14 mouse cellular contexts compared by ENCODE assay signal in genomic region chr16:31405040-31405439, GRCm38 (mm10). TPM values are rescaled to one million over a fixed set of nuclear protein-coding genes. Genes with fewer than 3 reads are reported as not detected.
A peak's percentile ranks its signal among the peaks of the same experiment; 100 is the strongest.
DNase-seq lines count a peak whose midpoint lies in the region; ATAC-seq and TF ChIP-seq lines count a peak whose summit lies in the region.
"Had no signal": no experiment of that assay in that cellular context is flagged by ENCODE, and none has a peak within 500 bp of the region (broad histone marks: within the 10 kb centered on the region; RNA-seq: fewer than 3 reads in every experiment).

No protein-coding gene starts in this region.

- H3K9ac ChIP-seq in hindbrain, postnatal 0 days (replicated peaks; ENCODE audit: low read length): no peak overlapping the region
- no peak overlapping the region for H3K9ac ChIP-seq in hindbrain, embryonic 12.5 days
- H3K9ac ChIP-seq in lung, postnatal 0 days (replicated peaks; ENCODE audit: low read depth): no peak overlapping the region
- no peak overlapping the region for H3K9ac ChIP-seq in MEL (ENCODE audit: control insufficient read depth, low read depth, low read length, poor library complexity, severe bottlenecking)
- no peak overlapping the region for H3K9ac ChIP-seq in liver, postnatal 0 days (replicated peaks)
- H3K9ac ChIP-seq: liver, embryonic 13.5 days; neural tube, embryonic 13.5 days had no signal

- no peak overlapping the region for H3K27ac ChIP-seq in hindbrain, postnatal 0 days
- no peak overlapping the region for H3K27ac ChIP-seq in hindbrain, embryonic 12.5 days
- no peak overlapping the region for H3K27ac ChIP-seq in lung, postnatal 0 days (ENCODE audit: low read length)
- no peak overlapping the region for H3K27ac ChIP-seq in MEL (ENCODE audit: control insufficient read depth, low read depth, low read length)
- no peak overlapping the region for H3K27ac ChIP-seq in liver, postnatal 0 days (ENCODE audit: low read depth)
- H3K27ac ChIP-seq: embryonic facial prominence, embryonic 10.5 days; hindbrain, embryonic 10.5 days; liver, embryonic 13.5 days; midbrain, embryonic 10.5 days; neural tube, embryonic 13.5 days had no signal

- H3K4me3 ChIP-seq in hindbrain, postnatal 0 days (ENCODE audit: low read length): no peak overlapping the region
- H3K4me3 ChIP-seq in hindbrain, embryonic 12.5 days: no peak overlapping the region
- H3K4me3 ChIP-seq in lung, postnatal 0 days (ENCODE audit: low read depth, low read length): no peak overlapping the region
- no peak overlapping the region for H3K4me3 ChIP-seq in MEL (ENCODE audit: control insufficient read depth in 1 of 2, insufficient read depth in 1 of 2, low read depth in 2 of 2, low read length in 2 of 2)
- no peak overlapping the region for H3K4me3 ChIP-seq in liver, postnatal 0 days (ENCODE audit: low read depth, low read length)
- H3K4me3 ChIP-seq: embryonic facial prominence, embryonic 10.5 days; hindbrain, embryonic 10.5 days; liver, embryonic 13.5 days; midbrain, embryonic 10.5 days; neural tube, embryonic 13.5 days had no signal

- TF ChIP-seq CTCF in hindbrain, postnatal 0 days (IDR thresholded peaks at IDR 0.05; ENCODE audit: low read depth): peak; percentile 42
- peak; percentile 57 for TF ChIP-seq CTCF in lung, postnatal 0 days (IDR thresholded peaks at IDR 0.05)
- peak; percentile 66 to 88 (median 77) for TF ChIP-seq CTCF in MEL (IDR thresholded peaks at IDR 0.05 in 2 of 3, conservative IDR thresholded peaks at IDR 0.05 in 1 of 3; ENCODE audit: control insufficient read depth in 1 of 3, insufficient read depth in 1 of 3, low read depth in 2 of 3, low read length in 3 of 3, poor library complexity in 1 of 3, severe bottlenecking in 1 of 3)
- peak; percentile 55 for TF ChIP-seq CTCF in liver, postnatal 0 days (IDR thresholded peaks at IDR 0.05; ENCODE audit: low read depth)

- no peak for ATAC-seq in hindbrain, postnatal 0 days
- ATAC-seq in hindbrain, embryonic 12.5 days (ENCODE audit: low FRiP score): no peak
- no peak for ATAC-seq in lung, postnatal 0 days
- ATAC-seq in liver, postnatal 0 days: no peak

- H3K4me1 ChIP-seq in hindbrain, postnatal 0 days (ENCODE audit: insufficient read depth, low read length): no peaks in the 10 kb centered on the region
- H3K4me1 ChIP-seq in hindbrain, embryonic 12.5 days: no peaks in the 10 kb centered on the region
- no peaks in the 10 kb centered on the region for H3K4me1 ChIP-seq in lung, postnatal 0 days (ENCODE audit: insufficient read depth, low read depth, low read length)
- H3K4me1 ChIP-seq in MEL (ENCODE audit: control insufficient read depth in 1 of 2, insufficient read depth in 2 of 2, low read length in 2 of 2): no peaks in the 10 kb centered on the region
- no peaks in the 10 kb centered on the region for H3K4me1 ChIP-seq in liver, postnatal 0 days (ENCODE audit: insufficient read depth)
- H3K4me1 ChIP-seq: liver, embryonic 13.5 days; neural tube, embryonic 13.5 days had no signal

- H3K36me3 ChIP-seq in hindbrain, postnatal 0 days (ENCODE audit: insufficient read depth, low read length): no peaks in the 10 kb centered on the region
- no peaks in the 10 kb centered on the region for H3K36me3 ChIP-seq in hindbrain, embryonic 12.5 days
- H3K36me3 ChIP-seq in lung, postnatal 0 days (ENCODE audit: insufficient read depth, low read length): no peaks in the 10 kb centered on the region
- H3K36me3 ChIP-seq in MEL (ENCODE audit: control insufficient read depth in 1 of 2, insufficient read depth in 2 of 2, low read length in 2 of 2): no peaks in the 10 kb centered on the region
- no peaks in the 10 kb centered on the region for H3K36me3 ChIP-seq in liver, postnatal 0 days (replicated peaks; ENCODE audit: insufficient read depth, low read length)
- H3K36me3 ChIP-seq: embryonic facial prominence, embryonic 10.5 days; hindbrain, embryonic 10.5 days; liver, embryonic 13.5 days; midbrain, embryonic 10.5 days; neural tube, embryonic 13.5 days had no signal

- peak; percentile 95 for TF ChIP-seq RAD21 in MEL (IDR thresholded peaks at IDR 0.05; ENCODE audit: low read depth, low read length)

- no peaks in the 10 kb centered on the region for H3K9me3 ChIP-seq in hindbrain, postnatal 0 days (ENCODE audit: low read length)
- no peaks in the 10 kb centered on the region for H3K9me3 ChIP-seq in hindbrain, embryonic 12.5 days (replicated peaks)
- H3K9me3 ChIP-seq in lung, postnatal 0 days (ENCODE audit: low read length): no peaks in the 10 kb centered on the region
- H3K9me3 ChIP-seq in MEL (replicated peaks; ENCODE audit: insufficient read depth, low read length): no peaks in the 10 kb centered on the region
- H3K9me3 ChIP-seq in liver, postnatal 0 days (ENCODE audit: low read length): peaks cover 4% of the 10 kb centered on the region; the same call in 1 of the 2 replicates
- H3K9me3 ChIP-seq: embryonic facial prominence, embryonic 10.5 days; hindbrain, embryonic 10.5 days; liver, embryonic 13.5 days; midbrain, embryonic 10.5 days; neural tube, embryonic 13.5 days had no signal

- DNase-seq in hindbrain, postnatal 0 days (ENCODE audit: low spot score): no peak
- DNase-seq in lung, postnatal 0 days (ENCODE audit: low spot score): no peak
- DNase-seq in lung, postnatal 14 days: no peak
- peak; percentile 71 for DNase-seq in MEL (ENCODE audit: low read depth, low spot score)
- no peak for DNase-seq in liver, postnatal 0 days
- DNase-seq in thymus, postnatal 36 days: no peak
- DNase-seq in cerebellum, adult 11-12 months: no peak
- DNase-seq: cerebellum, adult 11 months; liver, embryonic 13.5 days had no signal

- no peaks in the 10 kb centered on the region for H3K79me2 ChIP-seq in MEL (ENCODE audit: control insufficient read depth, insufficient read depth, low read length, poor library complexity)

- no peak for TF ChIP-seq EP300 in lung, postnatal 0 days (IDR thresholded peaks at IDR 0.05)
- no peak for TF ChIP-seq EP300 in MEL (IDR thresholded peaks at IDR 0.05; ENCODE audit: low read depth in 1 of 2, low read length in 2 of 2)
- TF ChIP-seq EP300 in liver, postnatal 0 days (IDR thresholded peaks at IDR 0.05; ENCODE audit: low read depth): no peak

- no peaks in the 10 kb centered on the region for H3K27me3 ChIP-seq in hindbrain, postnatal 0 days (ENCODE audit: insufficient read depth, low read length)
- no peaks in the 10 kb centered on the region for H3K27me3 ChIP-seq in hindbrain, embryonic 12.5 days
- no peaks in the 10 kb centered on the region for H3K27me3 ChIP-seq in lung, postnatal 0 days (replicated peaks; ENCODE audit: insufficient read depth, low read length)
- peaks cover 6 to 17% of the 10 kb centered on the region in 2 experiments for H3K27me3 ChIP-seq in MEL (ENCODE audit: control insufficient read depth in 1 of 2, insufficient read depth in 2 of 2, low read length in 2 of 2)
- no peaks in the 10 kb centered on the region for H3K27me3 ChIP-seq in liver, postnatal 0 days (ENCODE audit: insufficient read depth, low read length)
- H3K27me3 ChIP-seq: liver, embryonic 13.5 days; neural tube, embryonic 13.5 days had no signal

- TF ChIP-seq POLR2A in MEL (IDR thresholded peaks at IDR 0.05; ENCODE audit: control insufficient read depth in 1 of 2, insufficient read depth in 1 of 2, low read depth in 1 of 2, low read length in 2 of 2, poor library complexity in 1 of 2): no peak

- 68% methylated on average over 1 of the region's 1 CpGs for WGBS in hindbrain, postnatal 0 days
- WGBS in hindbrain, embryonic 12.5 days: 78% methylated on average over 1 of the region's 1 CpGs
- 51% methylated on average over 1 of the region's 1 CpGs for whole genome bisulfite sequencing in lung, postnatal 0 days
- 64% methylated on average over 1 of the region's 1 CpGs for WGBS in liver, postnatal 0 days (ENCODE audit: insufficient replicate concordance)

- H3K4me2 ChIP-seq in hindbrain, postnatal 0 days (ENCODE audit: low read depth, low read length): no peak overlapping the region
- H3K4me2 ChIP-seq in hindbrain, embryonic 12.5 days (replicated peaks): no peak overlapping the region
- no peak overlapping the region for H3K4me2 ChIP-seq in lung, postnatal 0 days (replicated peaks; ENCODE audit: low read depth, low read length)
- H3K4me2 ChIP-seq in liver, postnatal 0 days (ENCODE audit: low read depth, low read length): no peak overlapping the region
- H3K4me2 ChIP-seq: liver, embryonic 13.5 days; neural tube, embryonic 13.5 days had no signal

TF ChIP-seq in MEL, 35 proteins besides CTCF, POLR2A, EP300 and RAD21 (continues in another document):
- TF ChIP-seq HCFC1 (IDR thresholded peaks at IDR 0.05; ENCODE audit: low read depth, low read length) (no peak), POLR2AphosphoS5 (IDR thresholded peaks at IDR 0.05; ENCODE audit: borderline replicate concordance, low read depth, low read length) (no peak), E2F4 (IDR thresholded peaks at IDR 0.05; ENCODE audit: borderline replicate concordance, low read depth, low read length) (no peak), ZMIZ1 (IDR thresholded peaks at IDR 0.05; ENCODE audit: low read depth, low read length) (no peak), MAFK (IDR thresholded peaks at IDR 0.05; ENCODE audit: borderline replicate concordance, low read depth, low read length) (no peak), USF1 (IDR thresholded peaks at IDR 0.05; ENCODE audit: low read depth, low read length) (no peak), ELF1 (IDR thresholded peaks at IDR 0.05; ENCODE audit: low read depth, low read length) (no peak), BHLHE40 (IDR thresholded peaks at IDR 0.05; ENCODE audit: borderline replicate concordance, low read depth, low read length) (no peak), SMC3 (IDR thresholded peaks at IDR 0.05; ENCODE audit: low read depth, low read length) (peak; percentile 88), USF2 (IDR thresholded peaks at IDR 0.05; ENCODE audit: borderline replicate concordance in 1 of 2, insufficient read depth in 1 of 2, low read depth in 1 of 2, low read length in 2 of 2) (no peak), NRF1 (IDR thresholded peaks at IDR 0.05; ENCODE audit: insufficient read depth, low read depth, low read length, poor library complexity, severe bottlenecking) (no peak), MAZ (IDR thresholded peaks at IDR 0.05; ENCODE audit: low read depth, low read length) (no peak), TBP (IDR thresholded peaks at IDR 0.05; ENCODE audit: low read depth, low read length) (no peak), RCOR1 (IDR thresholded peaks at IDR 0.05; ENCODE audit: low read depth, low read length) (no peak), ZKSCAN1 (IDR thresholded peaks at IDR 0.05; ENCODE audit: low read depth, low read length) (no peak)

RNA-seq across cellular contexts. Expression of gene Bdh1, which starts 17.0 kb away (rescaled TPM):
- 102 and 108 TPM in 2 replicates for total RNA-seq in hindbrain, postnatal 0 days (2014; rRNA removed)
- 134 and 137 TPM in 2 replicates for polyA plus RNA-seq in hindbrain, postnatal 0 days (2015; fragmentation: Nextera tagmentation; extraction: Ambion mirVana)
- polyA plus RNA-seq in hindbrain, embryonic 12.5 days (2016; fragmentation: Nextera tagmentation; extraction: Ambion mirVana): 45.5 and 55.7 TPM in 2 replicates
- polyA plus RNA-seq in lung, postnatal 0 days (2015; fragmentation: Nextera tagmentation; extraction: Ambion mirVana): 1.9 and 2.0 TPM in 2 replicates
- total RNA-seq in MEL (2012; rRNA removed): 67.5 and 73.4 TPM in 2 replicates
- 100 to 1,000 TPM in 1 of 2 experiments, not detected in 1; 187 TPM for polyA plus RNA-seq in MEL (2012; ENCODE audit: insufficient read depth in 1 of 2, insufficient read length in 2 of 2, low read depth in 1 of 2, low replicate concordance in 2 of 2, missing spikeins in 1 of 2)
- polyA plus RNA-seq in liver, postnatal 0 days (2015; fragmentation: Nextera tagmentation; extraction: Ambion mirVana): 208 and 246 TPM in 2 replicates

Comparison
In these comparisons a context has a peak if more than half of its experiments do, and no peak if none do; other contexts are left out.
1. RNA of gene Bdh1, which starts 17.0 kb away (polyA plus RNA-seq): 208 to 246 TPM in liver, postnatal 0 days, 187 TPM in MEL, 134 to 137 TPM in hindbrain, postnatal 0 days and 45.5 to 55.7 TPM in hindbrain, embryonic 12.5 days; 1.9 to 2.0 TPM in lung, postnatal 0 days; every median in the first group is over 10 times any median in the second.
2. Peak in every context shown above with its lines, with median percentiles within 50 percentile points of each other: CTCF ChIP-seq.